Mouse (Mus musculus) fibroblast of lung, adult 2 months (primary cell): Measurements from ENCODE around the gene Olfr1369-ps1.
"Not testable (repeated sequence)": the region's sequence is repeated elsewhere in the genome, so short reads cannot be mapped to it uniquely, and the experiment has no call there.

Experiments
- DNase-seq: peaks from one replicate; pipeline ENCODE4 v3.0.0-alpha.2; 2011; ENCODE audit warnings: low read depth

Gene Olfr1369-ps1

DNA sequence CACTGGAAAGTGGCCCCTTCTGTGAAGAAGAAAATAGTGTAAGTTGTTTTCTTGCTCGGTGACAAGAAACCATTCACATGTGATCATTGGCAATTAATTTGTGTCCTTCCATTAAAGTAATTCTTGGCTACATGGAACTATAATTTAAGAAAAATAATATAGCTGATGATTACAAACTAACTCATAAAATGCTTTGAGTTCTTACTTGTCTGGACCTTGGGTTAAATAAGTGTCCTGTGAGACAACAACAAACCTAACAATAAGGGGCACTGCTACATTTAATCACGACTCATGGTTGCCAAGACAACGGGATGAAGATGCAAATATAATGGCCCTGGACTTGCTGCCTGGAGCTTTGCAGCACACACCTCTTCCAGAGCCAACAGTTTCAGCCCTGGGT is at the start of gene Olfr1369-ps1:
Olfr1369-ps1 (plus strand) TSS at position 301 of the 400 bp plus-strand sequence.
- not testable (repeated sequence) for DNase-seq

DNA sequence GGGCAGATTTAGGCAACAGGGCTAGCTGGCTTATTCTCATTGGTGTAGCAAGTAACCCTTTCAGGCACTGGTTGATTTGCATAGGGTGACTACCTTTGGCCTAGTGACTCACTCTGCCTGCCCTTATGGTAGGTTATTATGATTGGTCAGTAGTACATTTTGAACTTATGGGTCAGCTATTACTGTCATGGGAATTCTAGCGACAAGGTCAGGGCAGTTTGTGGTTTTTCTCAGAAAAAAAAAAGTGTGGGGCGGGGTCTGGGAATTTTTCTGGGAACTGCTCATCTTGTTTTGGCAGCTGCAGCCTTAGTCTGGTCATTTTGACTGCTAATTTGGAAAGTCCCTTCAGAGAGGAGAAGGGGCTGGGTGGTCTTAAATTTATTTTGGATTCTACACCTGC is 45.3 kb upstream of the Olfr1369-ps1 start:
- no peak for DNase-seq

- no peak for DNase-seq
Measured at GRCm38 (mm10) chr13:21074847-21075246, 36.4 kb upstream of the Olfr1369-ps1 start, which contains the start of gene Olfr1370. Gene Olfr1370 (minus strand): TSS chr13:21074947.

DNA sequence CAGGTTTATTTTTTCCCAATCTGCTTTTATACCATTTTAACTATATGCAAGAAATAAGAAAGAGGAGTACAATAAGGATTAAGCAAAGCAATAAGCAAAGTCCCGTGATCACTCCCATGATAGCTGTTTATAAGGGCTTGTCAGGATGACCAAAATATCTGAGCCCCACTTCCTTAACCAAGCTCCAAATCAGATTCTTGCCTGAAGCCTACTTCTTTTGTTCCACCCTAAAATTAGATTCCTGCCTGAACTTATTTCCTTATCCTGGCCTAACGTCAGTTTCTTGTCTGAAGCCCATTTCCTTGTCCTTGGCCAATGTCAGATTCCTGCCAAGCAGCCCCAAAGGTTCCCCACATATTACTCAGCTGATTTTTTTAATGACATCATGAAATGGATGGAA is 28.6 kb upstream of the Olfr1369-ps1 start:
- DNase-seq: no peak

GRCm38 (mm10) chr13:21109759-21110158 is 1.5 kb upstream of the Olfr1369-ps1 start:
- DNase-seq: no peak

DNA sequence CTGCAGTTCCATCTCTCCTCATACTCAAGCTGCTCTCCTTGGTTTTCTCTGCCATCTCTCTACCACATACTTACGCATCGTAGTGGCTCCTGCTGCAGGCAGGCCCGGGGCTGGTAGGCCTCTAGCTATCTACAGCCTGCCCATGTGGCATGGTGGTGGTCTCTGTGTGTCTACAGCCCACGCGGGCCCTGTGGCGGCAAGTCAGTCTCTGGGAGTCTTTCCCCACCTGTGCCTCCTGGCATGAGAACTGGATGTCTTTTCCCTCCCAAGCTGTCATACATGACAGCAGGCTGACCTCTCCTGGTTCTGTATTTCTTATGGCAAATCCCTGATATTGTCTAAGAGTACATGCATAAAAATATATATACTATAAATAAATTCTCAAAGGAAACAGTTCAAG is 842 bp upstream of the Olfr1369-ps1 start:
- DNase-seq: no peak

- no peak for DNase-seq
Measured at GRCm38 (mm10) chr13:21114121-21114520, 2.8 kb downstream of the Olfr1369-ps1 start.

DNA sequence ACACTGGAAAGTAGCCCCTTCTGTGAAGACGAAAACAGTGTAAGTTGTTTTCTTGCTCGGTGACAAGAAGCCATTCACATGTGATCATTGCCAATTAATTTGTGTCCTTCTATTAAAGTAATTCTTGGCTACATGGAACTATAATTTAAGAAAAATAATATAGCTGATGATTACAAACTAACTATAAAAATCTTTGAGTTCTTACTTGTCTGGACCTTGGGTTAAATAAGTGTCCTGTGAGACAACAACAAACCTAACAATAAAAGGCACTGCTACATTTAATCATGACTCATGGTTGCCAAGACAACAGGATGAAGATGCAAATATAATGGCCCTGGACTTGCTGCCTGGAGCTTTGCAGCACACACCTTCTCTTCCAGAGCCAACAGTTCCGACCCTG is 18.1 kb downstream of the Olfr1369-ps1 start, which contains the start of gene Olfr263:
Olfr263 (plus strand) TSS at position 301 of the 400 bp plus-strand sequence.
- not testable (repeated sequence) for DNase-seq

DNA sequence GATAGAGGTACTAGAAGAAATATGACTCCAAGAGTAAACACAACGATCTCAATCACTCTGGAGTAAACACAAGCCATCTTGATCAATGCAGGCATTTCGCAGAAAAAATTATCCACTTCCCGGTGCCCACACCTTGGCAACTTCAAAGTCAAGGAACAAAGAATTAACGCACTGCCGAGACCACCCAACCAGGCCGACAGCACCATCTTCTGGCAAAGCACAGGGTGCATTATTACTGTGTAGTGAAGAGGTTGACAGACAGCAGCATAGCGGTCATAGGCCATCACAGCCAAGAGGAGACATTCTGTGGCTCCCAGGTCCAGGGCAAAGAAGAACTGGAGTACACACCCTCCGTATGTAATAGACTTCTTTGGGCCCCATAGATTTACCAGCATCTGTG is 31.1 kb downstream of the Olfr1369-ps1 start:
- DNase-seq: no peak

- DNase-seq: no peak
Measured at GRCm38 (mm10) chr13:21145767-21146166, 34.5 kb downstream of the Olfr1369-ps1 start, which contains the start of gene Olfr1368. Gene Olfr1368 (minus strand): TSS chr13:21145867.

GRCm38 (mm10) chr13:21155888-21156287 is 44.6 kb downstream of the Olfr1369-ps1 start:
- DNase-seq: no peak

- no peak for DNase-seq
Measured at GRCm38 (mm10) chr13:21158071-21158470, 46.8 kb downstream of the Olfr1369-ps1 start.

GRCm38 (mm10) chr13:21158785-21159474 is 47.6 kb downstream of the Olfr1369-ps1 start:
- DNase-seq: no peak

DNA sequence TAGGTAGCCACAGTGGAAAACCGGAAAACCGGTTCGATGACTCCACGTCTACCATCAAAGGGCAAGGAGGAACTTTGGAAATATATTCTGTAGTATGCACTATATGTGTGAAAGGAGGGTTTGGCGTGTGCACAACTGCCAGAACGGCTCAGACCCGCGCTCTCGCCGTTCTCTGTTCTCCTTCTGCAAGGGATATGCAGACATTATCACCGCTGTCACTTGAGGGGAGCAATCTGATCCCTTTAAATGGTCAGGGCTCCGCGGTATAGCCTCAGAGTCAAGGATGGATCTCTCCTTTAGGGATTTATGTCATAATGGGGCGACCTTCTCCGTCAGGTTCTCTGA is 48.2 kb downstream of the Olfr1369-ps1 start:
- DNase-seq: no peak

GRCm38 (mm10) chr13:21160041-21160511 is 48.8 kb downstream of the Olfr1369-ps1 start:
- no peak for DNase-seq

GRCm38 (mm10) chr13:21160657-21161590 is 49.6 kb downstream of the Olfr1369-ps1 start:
- DNase-seq: peak; percentile 85

DNA sequence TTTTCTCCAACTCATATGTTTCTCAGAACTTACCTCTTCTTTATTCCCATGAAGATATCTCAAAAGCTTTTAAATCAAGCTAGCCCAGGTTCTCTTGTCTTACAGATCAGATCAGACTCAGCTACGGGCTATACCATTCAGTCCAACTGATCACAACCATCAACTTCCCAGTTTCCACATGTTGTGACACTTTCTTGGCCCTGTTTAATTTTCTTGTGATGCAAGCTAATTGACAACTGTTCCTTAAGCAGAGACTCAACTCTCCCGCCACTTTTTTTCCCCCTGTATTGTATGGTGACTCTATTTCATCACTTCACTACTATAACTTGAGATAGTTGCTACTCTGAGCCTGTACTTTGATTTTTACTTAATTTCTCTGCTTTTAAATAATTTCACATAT is 50.3 kb downstream of the Olfr1369-ps1 start:
- no peak for DNase-seq

GRCm38 (mm10) chr13:21162591-21162990 is 51.3 kb downstream of the Olfr1369-ps1 start:
- no peak for DNase-seq

DNA sequence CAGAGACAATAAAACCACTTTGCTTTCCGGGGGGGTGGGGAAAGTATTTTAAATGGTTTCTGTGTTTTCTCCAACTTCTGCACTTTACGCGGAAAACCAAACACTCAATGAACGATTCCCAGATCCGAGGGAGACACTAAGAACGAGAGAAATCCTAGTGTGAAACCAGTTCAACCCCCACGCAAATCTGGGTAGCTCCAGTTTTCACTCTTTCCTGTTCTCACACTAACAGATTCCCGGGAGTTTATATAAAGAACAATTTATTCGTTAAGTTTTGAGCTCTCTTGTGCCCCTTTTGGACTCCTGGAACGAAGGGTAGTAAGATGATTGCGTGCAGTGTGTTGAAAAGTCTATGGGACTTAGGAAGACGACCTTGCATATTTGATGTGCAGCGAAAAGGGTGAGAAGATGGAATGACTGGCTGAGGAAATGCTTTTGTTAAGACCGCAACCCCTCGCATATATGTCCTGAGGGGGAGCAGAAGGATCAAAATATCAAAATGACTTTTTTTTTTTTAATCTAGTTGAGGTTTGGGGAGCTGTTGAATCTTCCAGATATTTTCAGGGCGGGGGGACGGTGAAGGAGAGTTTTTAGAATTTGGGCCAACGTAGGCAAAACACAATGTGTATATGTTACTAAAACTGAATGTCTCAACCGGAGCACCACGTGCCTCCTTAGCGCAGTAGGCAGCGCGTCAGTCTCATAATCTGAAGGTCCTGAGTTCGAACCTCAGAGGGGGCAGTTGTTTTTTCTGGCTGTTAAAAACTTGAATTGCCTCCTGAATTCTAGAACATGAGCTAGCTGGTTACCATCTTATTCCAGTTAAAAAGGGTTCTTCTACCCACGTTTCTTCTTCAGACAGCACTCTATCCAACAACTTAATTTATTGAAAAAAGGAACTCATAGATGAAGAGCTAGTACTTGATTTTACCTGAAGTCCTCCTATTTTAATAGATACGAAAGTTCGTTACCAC is 55.9 kb downstream of the Olfr1369-ps1 start:
- peak; percentile 58 for DNase-seq

- no peak for DNase-seq
Measured at GRCm38 (mm10) chr13:21167910-21168300, 56.6 kb downstream of the Olfr1369-ps1 start.

DNA sequence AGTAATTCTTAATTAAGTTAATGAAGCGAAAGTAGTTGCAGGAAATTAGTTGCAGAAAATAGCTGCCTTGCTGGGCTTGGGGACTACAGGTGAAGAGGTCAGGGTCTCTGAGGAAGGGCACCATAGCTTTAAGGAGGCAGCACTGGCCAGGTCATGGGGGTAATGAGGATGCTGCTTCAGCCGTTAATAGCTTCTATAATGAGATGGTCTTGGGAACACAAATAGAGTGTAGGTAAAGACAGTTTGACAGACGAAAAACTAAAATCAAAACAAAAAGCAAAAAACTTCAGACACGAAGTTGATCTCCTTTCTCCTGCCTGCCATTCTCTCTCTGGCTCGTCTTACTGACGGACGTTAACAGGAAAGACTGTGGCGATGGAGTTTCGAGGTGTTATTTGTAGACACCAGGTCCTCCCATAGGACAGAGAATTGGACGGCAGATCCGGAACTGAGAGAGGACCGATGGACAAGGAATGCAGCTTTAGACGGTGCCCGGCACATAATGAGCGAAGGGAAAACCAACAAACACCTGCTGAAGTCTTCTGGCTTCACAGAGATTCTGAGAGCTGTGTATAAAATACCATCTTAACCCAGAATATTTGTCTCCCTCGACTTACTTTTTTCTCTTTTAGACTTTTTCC is 57.2 kb downstream of the Olfr1369-ps1 start:
- DNase-seq: no peak
